ENCODE assay signal across 30 mouse cellular contexts in genomic region chr17:47783445-47784223, GRCm38 (mm10). TPM values are rescaled to one million over a fixed set of nuclear protein-coding genes. Genes with fewer than 3 reads are reported as not detected.
DNase-seq lines count a peak whose midpoint lies in the region; ATAC-seq and TF ChIP-seq lines count a peak whose summit lies in the region.
"Had no signal": no experiment of that assay in that cellular context is flagged by ENCODE, and none has a peak within 500 bp of the region (broad histone marks: within the 10 kb centered on the region; RNA-seq: fewer than 3 reads in every experiment).

No protein-coding gene starts in this region.

- H3K27ac ChIP-seq in liver, embryonic 12.5 days, result no peak overlapping the region
- no peak overlapping the region for H3K27ac ChIP-seq in liver, postnatal 0 days (ENCODE audit: low read depth)
- peak overlapping the region; percentile 41 for H3K27ac ChIP-seq in bone marrow macrophage, adult 2 months (ENCODE audit: insufficient read depth, low read depth, low read length)
- no peak overlapping the region for H3K27ac ChIP-seq in intestine, embryonic 16.5 days (ENCODE audit: low read length)
- H3K27ac ChIP-seq: embryonic facial prominence, embryonic 12.5 days; kidney, embryonic 15.5 days; liver, embryonic 14.5 days; midbrain, embryonic 12.5 days had no signal

- H3K4me2 ChIP-seq in liver, embryonic 12.5 days, result no peak overlapping the region
- no peak overlapping the region for H3K4me2 ChIP-seq in liver, postnatal 0 days (ENCODE audit: low read depth, low read length)
- H3K4me2 ChIP-seq in intestine, embryonic 16.5 days (ENCODE audit: low read depth, low read length), result no peak overlapping the region
- H3K4me2 ChIP-seq: embryonic facial prominence, embryonic 12.5 days; kidney, embryonic 15.5 days; midbrain, embryonic 12.5 days had no signal

- no peak overlapping the region for H3K4me3 ChIP-seq in liver, embryonic 12.5 days
- H3K4me3 ChIP-seq in liver, postnatal 0 days (ENCODE audit: low read depth, low read length), result no peak overlapping the region
- H3K4me3 ChIP-seq in bone marrow macrophage, adult 2 months (ENCODE audit: insufficient read depth, low read length), result no peak overlapping the region
- no peak overlapping the region for H3K4me3 ChIP-seq in intestine, embryonic 16.5 days (ENCODE audit: low read length)
- H3K4me3 ChIP-seq: embryonic facial prominence, embryonic 12.5 days; kidney, embryonic 15.5 days; midbrain, embryonic 12.5 days had no signal

- no peaks in the 10 kb centered on the region for H3K9me3 ChIP-seq in liver, embryonic 12.5 days (replicated peaks)
- no peaks in the 10 kb centered on the region for H3K9me3 ChIP-seq in liver, postnatal 0 days (ENCODE audit: low read length)
- no peaks in the 10 kb centered on the region for H3K9me3 ChIP-seq in intestine, embryonic 16.5 days (ENCODE audit: control insufficient read depth, low read length)
- H3K9me3 ChIP-seq: embryonic facial prominence, embryonic 12.5 days; kidney, embryonic 15.5 days; midbrain, embryonic 12.5 days had no signal

- TF ChIP-seq POLR2A in bone marrow macrophage, adult 2 months (IDR thresholded peaks at IDR 0.05; ENCODE audit: borderline replicate concordance, low read depth, low read length), result no peak

- 62% methylated on average over 8 of the region's 8 CpGs for WGBS in liver, embryonic 12.5 days (ENCODE audit: insufficient replicate concordance)
- 73% methylated on average over 8 of the region's 8 CpGs for WGBS in liver, postnatal 0 days (ENCODE audit: insufficient replicate concordance)
- 74% methylated on average over 8 of the region's 8 CpGs for WGBS in intestine, embryonic 16.5 days

- peaks cover 53% of the 10 kb centered on the region for H3K27me3 ChIP-seq in liver, embryonic 12.5 days (replicated peaks)
- H3K27me3 ChIP-seq in liver, postnatal 0 days (ENCODE audit: insufficient read depth, low read length), result no peaks in the 10 kb centered on the region
- H3K27me3 ChIP-seq in intestine, embryonic 16.5 days (replicated peaks; ENCODE audit: control insufficient read depth, insufficient read depth, low read length), result no peaks in the 10 kb centered on the region
- H3K27me3 ChIP-seq: kidney, embryonic 15.5 days had no signal

- TF ChIP-seq CTCF in liver, postnatal 0 days (IDR thresholded peaks at IDR 0.05; ENCODE audit: low read depth), result no peak
- no peak for TF ChIP-seq CTCF in bone marrow macrophage, adult 2 months (IDR thresholded peaks at IDR 0.05; ENCODE audit: low read depth, low read length)

- TF ChIP-seq EP300 in liver, postnatal 0 days (IDR thresholded peaks at IDR 0.05; ENCODE audit: low read depth), result no peak

- no peak overlapping the region for H3K9ac ChIP-seq in liver, embryonic 12.5 days
- H3K9ac ChIP-seq in liver, postnatal 0 days (replicated peaks), result no peak overlapping the region
- no peak overlapping the region for H3K9ac ChIP-seq in intestine, embryonic 16.5 days (ENCODE audit: low read depth, low read length)
- H3K9ac ChIP-seq: embryonic facial prominence, embryonic 12.5 days; kidney, embryonic 15.5 days; liver, embryonic 14.5 days; midbrain, embryonic 12.5 days had no signal

- peaks cover 32% of the 10 kb centered on the region for H3K4me1 ChIP-seq in liver, embryonic 12.5 days
- peaks cover 10% of the 10 kb centered on the region for H3K4me1 ChIP-seq in liver, postnatal 0 days (ENCODE audit: insufficient read depth)
- H3K4me1 ChIP-seq in bone marrow macrophage, adult 2 months (ENCODE audit: control insufficient read depth, insufficient read depth, low read length), result peaks cover 39% of the 10 kb centered on the region
- H3K4me1 ChIP-seq in intestine, embryonic 16.5 days (ENCODE audit: control insufficient read depth, insufficient read depth, low read length), result peaks cover 22% of the 10 kb centered on the region

- peak; percentile 91 for DNase-seq in heart, adult 11 months
- no peak for DNase-seq in heart, postnatal 36 days
- no peak for DNase-seq in liver, postnatal 0 days
- DNase-seq in frontal cortex, postnatal 36 days (ENCODE audit: low spot score in 2 of 2), result no peak
- DNase-seq: adrenal gland, adult 8-10 months; cerebellum, adult 11 months; cerebellum, postnatal 14 days; gastrocnemius, postnatal 25 days; kidney, adult 11 months; kidney, postnatal 4 days; thymus, adult 2 months; thymus, postnatal 4 days had no signal

- ATAC-seq in liver, embryonic 12.5 days, result peak; percentile 28; the same call in 1 of the 2 replicates
- no peak for ATAC-seq in liver, postnatal 0 days
- ATAC-seq in megakaryocyte-erythroid progenitor cell, adult 5-6 weeks (replicated peaks; ENCODE audit: low FRiP score, low TSS enrichment, poor library complexity, severe bottlenecking), result 0 out of 2 replicates have a peak, but pooled peaks have one; percentile 12
- no peak for ATAC-seq in intestine, embryonic 16.5 days
- ATAC-seq: activated CD4-positive, CD25-positive, alpha-beta regulatory T cell, adult 4 months had no signal

- H3K36me3 ChIP-seq in liver, embryonic 12.5 days, result no peaks in the 10 kb centered on the region
- 0 out of 2 replicates have a peak, but pooled peaks cover under 1% of the 10 kb centered on the region for H3K36me3 ChIP-seq in liver, postnatal 0 days (replicated peaks; ENCODE audit: insufficient read depth, low read length)
- H3K36me3 ChIP-seq in intestine, embryonic 16.5 days (ENCODE audit: control insufficient read depth, insufficient read depth, low read length), result no peaks in the 10 kb centered on the region
- H3K36me3 ChIP-seq: embryonic facial prominence, embryonic 12.5 days; kidney, embryonic 15.5 days; midbrain, embryonic 12.5 days had no signal

- intact Hi-C loops in heart, postnatal 36 days (cut with DNase I), result no loop called here

RNA-seq across cellular contexts. Expression of gene Tfeb, which starts 46.8 kb away (rescaled TPM):
- 10 to 100 TPM; 39.9 to 44.8 TPM for total RNA-seq in heart, postnatal 36 days (2021)
- polyA plus RNA-seq in liver, embryonic 12.5 days (2016; fragmentation: Nextera tagmentation; extraction: Ambion mirVana), result 5.6 and 5.8 TPM in 2 replicates
- 5.8 and 7.1 TPM in 2 replicates for polyA plus RNA-seq in liver, postnatal 0 days (2015; fragmentation: Nextera tagmentation; extraction: Ambion mirVana)
- polyA plus RNA-seq in bone marrow macrophage, adult 2 months (2012; ENCODE audit: insufficient read depth, insufficient read length, missing spikeins), result 43.2 and 48.4 TPM in 2 replicates
- total RNA-seq in megakaryocyte-erythroid progenitor cell, adult 5-6 weeks (2014; fragmentation: Nextera tagmentation), result 3.8 and 4.2 TPM in 2 replicates
- total RNA-seq in megakaryocyte-erythroid progenitor cell, adult 5-6 weeks (2017), result 3.0 and 8.3 TPM in 2 replicates
- polyA plus RNA-seq in intestine, embryonic 16.5 days (2015; fragmentation: Nextera tagmentation; extraction: Ambion mirVana), result 30.7 and 37.8 TPM in 2 replicates

RNA-seq across cellular contexts. Expression of gene Mdfi, which starts 50.9 kb away (rescaled TPM):
- 1 to 10 TPM in 1 of 2 experiments, under 1 TPM in 1; 0.81 to 3.1 TPM for total RNA-seq in heart, postnatal 36 days (2021)
- 2.8 and 3.5 TPM in 2 replicates for polyA plus RNA-seq in liver, embryonic 12.5 days (2016; fragmentation: Nextera tagmentation; extraction: Ambion mirVana)
- 0.82 TPM in 2 replicates for polyA plus RNA-seq in liver, postnatal 0 days (2015; fragmentation: Nextera tagmentation; extraction: Ambion mirVana)
- not detected in 2 replicates for polyA plus RNA-seq in bone marrow macrophage, adult 2 months (2012; ENCODE audit: insufficient read depth, insufficient read length, missing spikeins)
- 1.3 TPM in 1 of 2 replicates, not detected in the other for total RNA-seq in megakaryocyte-erythroid progenitor cell, adult 5-6 weeks (2014; fragmentation: Nextera tagmentation)
- 1.8 TPM in 1 of 2 replicates, not detected in the other for total RNA-seq in megakaryocyte-erythroid progenitor cell, adult 5-6 weeks (2017)
- polyA plus RNA-seq in intestine, embryonic 16.5 days (2015; fragmentation: Nextera tagmentation; extraction: Ambion mirVana), result 6.5 and 8.8 TPM in 2 replicates
- total RNA-seq: MEL; monocyte, adult 5-6 weeks; neutrophil, adult 5-6 weeks had no signal
- polyA plus RNA-seq: activated CD4-positive, CD25-positive, alpha-beta regulatory T cell, adult 4 months had no signal

RNA-seq across cellular contexts. Expression of gene Pgc, which starts 57.0 kb away (rescaled TPM):
- total RNA-seq in heart, postnatal 36 days (2021), result not detected
- polyA plus RNA-seq in liver, embryonic 12.5 days (2016; fragmentation: Nextera tagmentation; extraction: Ambion mirVana), result not detected in 2 replicates
- 0.07 and 0.15 TPM in 2 replicates for polyA plus RNA-seq in liver, postnatal 0 days (2015; fragmentation: Nextera tagmentation; extraction: Ambion mirVana)
- not detected in 2 replicates for polyA plus RNA-seq in bone marrow macrophage, adult 2 months (2012; ENCODE audit: insufficient read depth, insufficient read length, missing spikeins)
- not detected in 2 replicates for total RNA-seq in megakaryocyte-erythroid progenitor cell, adult 5-6 weeks (2014; fragmentation: Nextera tagmentation)
- not detected in 2 replicates for total RNA-seq in megakaryocyte-erythroid progenitor cell, adult 5-6 weeks (2017)
- 0.28 and 0.68 TPM in 2 replicates for polyA plus RNA-seq in intestine, embryonic 16.5 days (2015; fragmentation: Nextera tagmentation; extraction: Ambion mirVana)
- total RNA-seq: adrenal gland, adult 8-10 months; gastrocnemius, postnatal 25 days; heart, adult 8-10 months; layer of hippocampus, postnatal 25 days; left cerebral cortex, postnatal 25 days; MEL; monocyte, adult 5-6 weeks; neutrophil, adult 5-6 weeks had no signal
- polyA plus RNA-seq: activated CD4-positive, CD25-positive, alpha-beta regulatory T cell, adult 4 months; embryonic facial prominence, embryonic 12.5 days; forebrain, embryonic 11.5 days; heart, postnatal 0 days; hindbrain, embryonic 11.5 days; liver, embryonic 14.5 days; midbrain, embryonic 12.5 days had no signal

Comparison
In these comparisons a context has a peak if more than half of its experiments do, and no peak if none do; other contexts are left out.
1. ATAC-seq: peak in liver, embryonic 12.5 days (single experiment) and megakaryocyte-erythroid progenitor cell, adult 5-6 weeks (single experiment); none in liver, postnatal 0 days (single experiment) and intestine, embryonic 16.5 days (single experiment).